Mouse (Mus musculus) layer of hippocampus, adult 9-10 months (tissue): Measurements from ENCODE around the gene Miga2.

Experiments used
- DNase-seq: peaks from one replicate; pipeline ENCODE4 v3.0.0; 2022; ENCODE audit warnings: low spot score

Gene Miga2

DNA sequence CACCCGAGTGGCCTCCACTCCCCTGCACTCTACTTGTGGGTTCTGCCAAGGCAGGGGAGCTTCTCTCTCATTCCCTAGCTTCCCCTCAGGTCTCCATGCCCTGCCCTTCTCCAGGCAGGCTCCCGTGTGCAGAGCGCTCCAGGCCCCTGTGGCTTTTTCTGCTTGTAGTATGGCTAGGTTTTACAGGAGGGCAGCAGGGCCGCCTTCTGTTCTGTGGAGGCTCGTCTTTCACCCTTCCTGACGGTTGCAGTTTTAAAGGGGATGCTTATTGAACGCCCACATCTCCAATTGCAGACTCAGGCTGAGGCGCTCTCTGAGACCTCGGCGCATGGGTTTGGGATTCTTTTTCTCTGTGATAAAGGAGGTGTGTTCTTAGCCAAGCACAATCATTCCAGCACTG lies 55.1 kb downstream of the Miga2 start:
- no peak for DNase-seq

DNA sequence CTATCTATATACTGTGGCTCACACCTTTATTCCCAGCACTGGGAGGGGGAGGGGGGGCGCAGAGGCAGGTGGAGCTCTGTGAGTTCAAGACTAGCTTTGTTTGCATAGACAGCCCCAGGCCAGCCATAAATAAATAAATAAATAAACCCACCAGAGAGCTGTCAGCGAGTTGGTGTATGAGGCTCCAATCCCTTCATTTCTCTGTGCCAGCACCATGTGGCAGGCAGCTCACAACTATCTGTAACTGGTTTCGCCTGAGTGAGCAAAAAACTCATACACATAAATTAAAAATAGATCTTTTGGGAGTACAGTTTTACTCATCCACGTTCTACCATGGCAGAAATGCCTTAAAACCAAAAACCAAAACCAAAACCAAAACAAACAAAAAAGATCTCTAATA lies 57.4 kb downstream of the Miga2 start:
- no peak for DNase-seq

DNA sequence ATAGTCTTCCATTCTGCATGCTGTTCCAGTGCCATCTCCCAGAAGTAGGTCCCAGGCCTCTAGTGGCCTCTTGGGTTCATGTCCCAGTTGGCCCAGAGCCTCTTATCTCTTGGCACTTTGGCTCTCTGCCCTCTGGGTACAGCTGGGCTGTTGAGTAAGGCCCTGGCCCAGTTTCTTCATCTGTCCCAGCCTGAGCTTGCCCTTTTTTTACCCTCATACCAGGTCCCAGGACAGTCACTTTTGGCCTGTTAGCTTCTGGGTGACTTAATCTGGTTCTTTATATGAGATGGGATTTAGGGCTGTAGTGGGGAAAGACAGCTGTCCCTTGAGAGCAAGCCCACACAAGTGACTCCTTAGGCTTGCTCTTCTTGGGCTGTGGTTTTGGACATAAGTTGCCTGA lies 65.1 kb downstream of the Miga2 start:
- no peak for DNase-seq
